Mouse (Mus musculus): Measurements from ENCODE around the gene Aqp9.

The Aqp9 gene

DNA sequence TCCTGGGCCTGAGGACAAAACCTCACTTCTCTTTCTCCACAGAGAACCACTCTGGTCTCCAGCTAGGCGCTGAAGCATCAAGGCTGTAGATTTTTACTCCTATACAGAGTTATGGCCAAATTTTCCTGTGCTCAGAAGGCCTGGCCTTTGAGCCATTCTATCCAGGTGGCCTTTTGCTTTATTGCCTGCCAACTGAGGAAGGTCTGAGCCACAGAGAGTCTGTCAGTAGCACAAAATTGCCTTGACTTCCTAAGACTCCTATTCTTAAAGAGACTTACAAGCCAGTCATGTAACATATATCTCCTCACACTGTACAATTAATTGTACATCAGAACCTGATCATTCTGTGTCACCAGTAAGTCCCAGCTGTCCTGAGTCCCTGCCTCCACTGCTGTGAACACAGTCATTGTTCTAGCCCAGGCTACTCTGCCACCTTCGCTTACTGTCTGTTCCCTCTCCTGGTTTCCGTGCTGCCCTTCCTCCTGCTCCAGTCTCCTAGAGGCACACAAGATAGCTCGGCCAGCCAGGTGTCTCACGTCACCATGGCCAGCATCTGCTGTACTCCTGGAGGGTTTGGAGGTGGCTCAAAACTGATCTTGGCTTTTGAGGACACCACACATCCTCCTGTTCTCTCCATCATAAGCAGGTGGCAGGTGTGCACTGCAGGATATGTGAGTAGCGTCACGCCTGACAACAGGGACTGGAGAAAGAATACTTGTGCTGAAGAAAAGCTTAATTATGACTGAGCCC, 96.7 kb downstream of the Aqp9 start:
- in situ Hi-C loops (cut with MboI, MseI): loop anchor here in 1 of 2 experiments (5.0 kb wide), 1 partner anchor 414 kb away; the partner anchor contains the start of genes Gm10642 and Mindy2

DNA sequence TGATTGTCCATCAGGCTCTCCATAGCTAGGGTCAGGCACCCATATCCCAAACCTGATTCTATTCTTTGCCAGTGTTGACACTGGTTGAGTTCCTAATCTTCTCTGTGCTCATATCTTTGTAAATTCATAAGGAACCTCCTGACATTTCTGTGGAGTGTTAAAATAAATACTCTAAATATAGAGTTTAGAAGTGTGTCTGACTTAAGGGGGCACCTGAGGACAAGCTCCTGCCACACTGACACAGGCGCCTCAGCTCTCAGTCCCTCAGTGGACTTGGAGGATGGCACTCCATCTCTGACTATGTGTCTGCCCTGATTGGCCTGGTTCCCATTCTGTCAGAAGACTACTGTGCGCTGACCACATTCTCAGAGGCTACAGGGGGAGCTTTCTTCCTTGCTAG, 97.9 kb downstream of the Aqp9 start:
- in situ Hi-C loops (cut with MboI, MseI): loop anchor here in 1 of 2 experiments (5.0 kb wide), 1 partner anchor 413 kb away; the partner anchor contains the start of genes Gm10642 and Mindy2

DNA sequence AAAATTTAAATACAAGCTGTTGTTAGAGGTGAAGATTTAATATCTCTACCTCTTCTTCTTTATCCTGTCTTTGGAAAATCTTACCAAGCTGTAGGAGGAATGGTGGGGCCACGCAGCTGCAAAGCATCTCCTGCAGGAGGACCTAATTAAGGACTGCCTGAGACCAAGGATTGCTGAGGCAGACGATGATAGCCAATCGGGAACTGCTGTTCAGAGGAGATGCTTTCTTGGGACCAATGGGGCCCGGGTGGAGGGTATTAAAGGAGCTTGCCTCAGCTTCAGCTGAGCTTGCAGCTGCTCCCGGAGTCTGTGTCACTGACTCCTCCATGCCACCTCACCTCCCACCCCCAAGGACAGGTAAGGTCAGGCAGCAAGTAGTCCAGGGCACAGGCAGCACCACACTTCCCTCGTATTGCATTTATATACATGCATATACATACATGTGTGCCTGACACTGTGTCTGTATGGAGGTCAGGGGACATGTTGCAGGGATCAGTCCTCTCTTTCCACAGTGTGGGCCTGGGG, 99.6 kb downstream of the Aqp9 start:
- in situ Hi-C loops (cut with MboI, MseI): no loop called here

DNA sequence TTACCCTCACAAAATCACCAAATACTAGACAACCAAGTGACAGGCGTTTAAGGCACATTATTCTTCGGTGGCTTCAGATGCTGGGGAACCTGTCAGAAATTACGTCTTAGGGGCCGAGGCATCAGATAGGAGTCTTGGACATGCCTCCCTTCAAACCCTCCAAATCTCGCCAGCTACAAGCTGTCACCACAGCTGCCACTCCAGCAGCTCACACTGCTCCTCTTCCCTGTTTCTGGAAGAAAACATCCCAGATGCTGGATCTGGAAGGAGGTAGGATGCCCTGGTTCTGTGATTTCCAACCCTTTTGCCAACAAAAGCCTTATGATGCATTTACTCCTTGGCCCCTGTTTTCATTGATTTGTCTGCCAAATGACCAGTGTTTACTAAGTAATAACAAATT, 101.3 kb downstream of the Aqp9 start:
- in situ Hi-C loops (cut with MboI, MseI): no loop called here

DNA sequence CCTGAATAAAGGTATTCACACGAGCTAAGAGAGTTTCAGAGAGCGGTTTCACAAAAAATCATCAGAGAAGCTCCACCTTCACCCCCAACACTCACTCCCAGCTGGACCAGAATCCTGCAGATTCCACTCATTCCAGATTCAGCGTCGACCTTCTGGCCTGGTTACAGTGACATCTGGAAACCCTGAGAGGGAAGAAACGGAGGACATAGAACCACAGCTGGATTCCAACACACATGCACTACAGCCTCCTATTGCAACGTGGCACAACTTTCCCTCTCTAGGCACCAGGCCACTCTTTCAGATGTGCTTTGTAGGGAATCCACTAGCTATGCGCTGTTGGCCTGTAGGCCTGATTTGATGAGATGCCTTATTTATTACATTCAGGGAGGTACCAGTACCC, 102.0 kb downstream of the Aqp9 start:
- in situ Hi-C loops (cut with MboI, MseI): no loop called here

DNA sequence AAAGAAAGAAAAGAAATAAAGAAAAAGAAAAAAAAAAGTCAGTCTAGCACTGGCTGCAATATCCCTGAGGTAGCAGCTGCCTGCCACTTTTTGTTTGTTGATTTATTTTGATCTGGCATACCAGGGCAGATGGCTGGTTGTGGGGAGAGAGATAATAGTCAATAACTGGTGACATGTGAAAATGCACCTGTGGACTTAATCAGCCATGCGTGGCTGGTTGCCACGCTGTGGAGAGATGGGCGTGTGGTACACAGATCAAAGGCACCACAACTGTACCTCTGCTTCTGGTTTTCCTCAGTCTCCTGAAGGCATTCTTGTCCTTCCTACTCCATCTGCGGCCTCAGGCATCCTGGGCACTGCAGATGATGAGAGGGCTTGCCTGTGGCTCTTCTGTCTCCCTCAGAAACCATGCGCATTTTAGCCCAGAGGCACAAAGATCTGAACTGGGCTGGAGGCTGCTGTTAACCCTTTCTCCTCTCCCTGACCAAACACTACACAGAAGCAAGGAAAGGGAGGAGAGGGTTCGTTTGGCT, 103.1 kb downstream of the Aqp9 start:
- in situ Hi-C loops (cut with MboI, MseI): no loop called here

DNA sequence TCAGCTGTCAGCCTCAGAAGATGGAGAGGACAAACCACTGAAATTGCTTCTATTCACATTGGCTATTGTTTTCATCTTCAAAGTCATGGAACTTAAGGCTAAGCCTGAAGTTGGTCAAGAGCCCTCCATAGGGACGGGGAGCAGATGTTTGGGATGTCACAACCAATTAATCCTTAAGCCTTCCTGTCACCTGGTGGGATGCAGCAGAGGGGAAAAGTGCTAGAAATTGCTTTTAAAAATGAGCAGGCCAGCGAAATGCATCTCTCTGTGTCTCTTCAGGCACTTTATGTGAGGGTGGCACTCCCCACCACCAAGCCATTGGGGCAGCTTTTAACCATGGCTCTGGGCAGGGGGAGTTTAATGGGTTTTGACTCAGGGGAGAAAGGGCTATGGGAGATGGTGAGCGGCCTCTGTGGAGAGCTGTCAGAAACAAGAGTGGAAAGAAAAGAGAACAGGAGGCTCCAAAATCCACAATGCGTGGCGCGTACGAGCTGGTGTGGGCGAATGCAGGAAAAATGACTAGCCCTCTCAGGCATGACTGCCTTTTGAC, 104.1 kb downstream of the Aqp9 start:
- in situ Hi-C loops (cut with MboI, MseI): loop anchor here in 1 of 2 experiments (5.0 kb wide), 1 partner anchor 63 kb away; no protein-coding TSS in a partner anchor

DNA sequence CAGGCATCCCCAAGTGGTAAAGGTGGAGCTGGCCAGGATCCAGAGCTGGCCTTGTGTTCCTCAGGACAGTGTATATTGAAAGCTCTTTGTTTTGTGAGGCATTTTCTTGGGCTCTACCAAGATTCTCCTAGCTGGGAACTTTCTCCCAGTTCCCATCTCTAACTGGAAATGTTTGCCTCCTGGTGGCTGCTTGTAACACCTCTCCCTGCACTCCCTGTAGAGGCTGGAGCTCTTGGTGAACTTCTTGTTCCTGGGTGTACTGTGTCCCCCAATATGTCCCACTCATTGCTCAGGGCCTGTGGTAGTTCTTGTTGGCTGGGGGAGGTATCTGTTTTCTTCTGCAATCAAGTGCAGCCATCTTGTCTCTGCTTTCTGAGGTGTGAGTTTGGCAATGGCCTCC, 104.9 kb downstream of the Aqp9 start:
- in situ Hi-C loops (cut with MboI, MseI): loop anchor here in 1 of 2 experiments (5.0 kb wide), 1 partner anchor 64 kb away; no protein-coding TSS in a partner anchor

DNA sequence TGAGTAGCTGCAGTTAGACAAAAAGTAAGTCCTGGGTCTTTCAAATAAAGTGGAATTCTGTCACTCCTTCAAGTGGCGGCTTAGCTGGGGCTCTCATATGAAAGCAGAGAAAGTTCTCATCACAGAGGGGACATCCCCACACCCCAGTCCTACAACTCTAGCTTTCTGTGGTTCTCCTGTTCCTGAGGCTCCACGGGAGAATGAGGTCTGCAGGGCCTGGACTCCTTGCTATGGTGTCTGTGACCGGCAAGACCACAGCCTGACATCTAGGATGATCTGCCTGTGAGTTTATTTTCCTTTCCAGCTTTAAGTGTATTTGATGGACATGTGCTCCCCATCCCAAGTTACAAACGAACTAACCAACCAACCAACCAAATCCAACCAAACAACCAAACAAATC, 105.5 kb downstream of the Aqp9 start:
- in situ Hi-C loops (cut with MboI, MseI): loop anchor here in 1 of 2 experiments (5.0 kb wide), 1 partner anchor 64 kb away; no protein-coding TSS in a partner anchor

DNA sequence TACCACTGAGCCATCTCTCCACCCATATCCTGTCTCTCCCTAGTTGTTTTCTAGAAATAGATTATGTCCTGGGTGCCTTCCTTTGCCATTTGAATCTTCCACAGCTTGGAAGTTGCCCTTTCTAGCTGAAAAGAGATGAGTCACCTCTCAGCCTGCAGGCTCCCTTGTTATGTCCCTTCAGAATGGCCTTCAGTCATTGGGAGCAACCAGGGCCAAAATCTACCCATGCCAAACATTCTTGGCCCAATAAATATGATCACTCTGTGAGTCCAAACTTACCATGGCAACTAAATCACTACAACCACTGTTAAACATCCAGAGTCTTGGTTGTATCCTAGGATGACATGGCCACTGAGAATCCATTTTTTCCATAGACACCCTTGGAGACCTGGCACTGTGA, 106.2 kb downstream of the Aqp9 start:
- in situ Hi-C loops (cut with MboI, MseI): loop anchor here in 1 of 2 experiments (5.0 kb wide), 1 partner anchor 65 kb away; no protein-coding TSS in a partner anchor
